Mouse (Mus musculus) cerebellum, adult 2 months (tissue): ENCODE results near the gene Slc6a17. TPM values are rescaled to one million over a fixed set of nuclear protein-coding genes. Genes with fewer than 3 reads are reported as not detected.
A peak's percentile ranks its signal among the peaks of the same experiment; 100 is the strongest.

Experiments
- DNase-seq, 2 experiments: peaks; one replicate each; pipeline ENCODE4 v3.0.0; 2021
- H3K27ac ChIP-seq: fragments of 200-500 bp; 2 replicates; pipeline ENCODE4 v1.5.1; 2012; ENCODE audit warnings: low read length, control low read depth, inconsistent platforms; ENCODE audit not compliant: insufficient read depth
- H3K27me3 ChIP-seq: fragments of 200-500 bp; 2 replicates; pipeline ENCODE4 v1.6.1; 2012; ENCODE audit warnings: inconsistent platforms, mild to moderate bottlenecking, low read length, moderate library complexity; ENCODE audit not compliant: control insufficient read depth, insufficient read depth
- H3K4me1 ChIP-seq: fragments of 200-500 bp; 2 replicates; pipeline ENCODE4 v1.6.1; 2011; ENCODE audit warnings: low read length; ENCODE audit not compliant: control insufficient read depth, insufficient read depth
- H3K4me3 ChIP-seq: fragments of 200-500 bp; replicated peaks from 2 replicates; pipeline ENCODE3; 2011; ENCODE audit warnings: mild to moderate bottlenecking, low read depth, low read length, control low read depth; ENCODE audit not compliant: insufficient read depth
- CTCF ChIP-seq: fragments of 200-500 bp; IDR thresholded peaks from 2 replicates; pipeline ENCODE4 v1.5.1; 2011; ENCODE audit warnings: low read depth, mild to moderate bottlenecking, control low read depth, low read length, moderate library complexity, borderline replicate concordance; ENCODE audit not compliant: insufficient read depth
- POLR2A ChIP-seq: fragments of 200-500 bp; IDR thresholded peaks from 2 replicates; pipeline ENCODE4 v1.6.1; 2011; ENCODE audit warnings: low read length, control low read depth, borderline replicate concordance; ENCODE audit not compliant: insufficient read depth
- WGBS: fragments of 180-500 bp; shearing (Covaris S2); methylation state at CpG from one replicate; pipeline ENCODE4 v1.1.7; 2018; 5-methylcytosine and 5-hydroxymethylcytosine counted together
- polyA plus RNA-seq: library from polyadenylated mRNA; depleted of rRNA; stranded (reverse); fragments of >200 nt; gene quantifications from 2 replicates; pipeline ENCODE4 v1.2.3, GENCODE M21; 2012; rRNA removed

Slc6a17 gene
- polyA plus RNA-seq, 1 experiment = 158 TPM

- 93% methylated on average over 11 of the region's 11 CpGs for WGBS
- H3K27me3 ChIP-seq = no peaks in the 10 kb centered on the region
- H3K4me3 ChIP-seq = no peak overlapping the region
- H3K27ac ChIP-seq = no peak overlapping the region
- peaks cover 25% of the 10 kb centered on the region for H3K4me1 ChIP-seq
- no peak for DNase-seq
- no peak for TF ChIP-seq CTCF
- TF ChIP-seq POLR2A = no peak
These were observed 78.5 kb downstream of the Slc6a17 start for GRCm38 (mm10) chr3:107439280-107439679.

- H3K4me3 ChIP-seq = no peak overlapping the region
- TF ChIP-seq POLR2A (no peak), CTCF (no peak)
- 83% methylated on average over 2 of the region's 2 CpGs for WGBS
- H3K27me3 ChIP-seq = no peaks in the 10 kb centered on the region
- DNase-seq = no peak
- peaks cover 16% of the 10 kb centered on the region for H3K4me1 ChIP-seq
- no peak overlapping the region for H3K27ac ChIP-seq
These were observed 80.2 kb downstream of the Slc6a17 start for GRCm38 (mm10) chr3:107437666-107438065.

- Histone ChIP-seq H3K27ac (no peak overlapping the region), H3K4me3 (no peak overlapping the region), H3K4me1 (peaks cover 3% of the 10 kb centered on the region), H3K27me3 (no peaks in the 10 kb centered on the region; the same call in 1 of the 2 replicates)
- no peak for DNase-seq
- TF ChIP-seq POLR2A = no peak
- WGBS = 31% methylated on average over 6 of the region's 6 CpGs
These were observed 81.4 kb downstream of the Slc6a17 start for GRCm38 (mm10) chr3:107436434-107436833.

GRCm38 (mm10) chr3:107433614-107434013 lies 84.2 kb downstream of the Slc6a17 start:
- no peak for TF ChIP-seq POLR2A
- no peak for TF ChIP-seq CTCF
- H3K4me1 ChIP-seq = no peaks in the 10 kb centered on the region; the same call in 1 of the 2 replicates
- WGBS = 44% methylated on average over 9 of the region's 9 CpGs
- H3K4me3 ChIP-seq = no peak overlapping the region
- H3K27me3 ChIP-seq = no peaks in the 10 kb centered on the region; the same call in 1 of the 2 replicates
- no peak for DNase-seq
- no peak overlapping the region for H3K27ac ChIP-seq

- H3K4me3 ChIP-seq = no peak overlapping the region
- no peak for DNase-seq
- WGBS = 19% methylated on average over 1 of the region's 1 CpGs
- H3K27me3 ChIP-seq = no peaks in the 10 kb centered on the region; the same call in 1 of the 2 replicates
- H3K4me1 ChIP-seq = no peaks in the 10 kb centered on the region
- no peak overlapping the region for H3K27ac ChIP-seq
- TF ChIP-seq CTCF (no peak), POLR2A (no peak)
These were observed 86.5 kb downstream of the Slc6a17 start for GRCm38 (mm10) chr3:107431268-107431667.

GRCm38 (mm10) chr3:107424258-107425041 lies 93.4 kb downstream of the Slc6a17 start:
- no peak for TF ChIP-seq CTCF
- no peak for TF ChIP-seq POLR2A
- no peak overlapping the region for H3K4me3 ChIP-seq
- H3K4me1 ChIP-seq = peaks cover 3% of the 10 kb centered on the region; the same call in 1 of the 2 replicates
- DNase-seq = peak; percentile 28 to 40
- no peaks in the 10 kb centered on the region for H3K27me3 ChIP-seq
- 19% methylated on average over 11 of the region's 11 CpGs for WGBS
- H3K27ac ChIP-seq = no peak overlapping the region

GRCm38 (mm10) chr3:107420156-107420555 lies 97.7 kb downstream of the Slc6a17 start:
- H3K27ac ChIP-seq = no peak overlapping the region
- peaks cover 6% of the 10 kb centered on the region; the same call in 1 of the 2 replicates for H3K4me1 ChIP-seq
- DNase-seq = no peak
- H3K4me3 ChIP-seq = no peak overlapping the region
- WGBS = 89% methylated on average over 2 of the region's 2 CpGs
- no peaks in the 10 kb centered on the region; the same call in 1 of the 2 replicates for H3K27me3 ChIP-seq
- TF ChIP-seq POLR2A (no peak), CTCF (no peak)

Other genes with a start within 250 kb of the Slc6a17 start
- 153 and 162 TPM in 2 replicates for gene Lamtor5, start 239.2 kb downstream of the Slc6a17 start, polyA plus RNA-seq
- gene Slc16a4, start 226.8 kb downstream of the Slc6a17 start, polyA plus RNA-seq = 2.6 and 2.8 TPM in 2 replicates
- 7.0 and 8.1 TPM in 2 replicates for gene Rbm15, start 184.3 kb downstream of the Slc6a17 start, polyA plus RNA-seq
- 59.7 and 62.3 TPM in 2 replicates for gene Kcnc4, start 58.5 kb downstream of the Slc6a17 start, polyA plus RNA-seq
- not detected in 2 replicates for gene Ubl4b, start 37.1 kb upstream of the Slc6a17 start, polyA plus RNA-seq
- 0.08 and 0.30 TPM in 2 replicates for gene Alx3, start 77.0 kb upstream of the Slc6a17 start, polyA plus RNA-seq
- not detected in 2 replicates for gene Gm10961, start 113.3 kb upstream of the Slc6a17 start, polyA plus RNA-seq
- gene Strip1, start 113.7 kb upstream of the Slc6a17 start, polyA plus RNA-seq = 93.6 and 97.3 TPM in 2 replicates
- 386 and 408 TPM in 2 replicates for gene Ahcyl1, start 178.5 kb upstream of the Slc6a17 start, polyA plus RNA-seq
- gene Csf1, start 242.5 kb upstream of the Slc6a17 start, polyA plus RNA-seq = 18.3 and 20.9 TPM in 2 replicates